Mouse (Mus musculus) layer of hippocampus, adult 2 months (tissue): Measurements from ENCODE around the gene Akap2. TPM values are rescaled to one million over a fixed set of nuclear protein-coding genes. Genes with fewer than 3 reads are reported as not detected.

Experiments
- DNase-seq, 2 experiments: peaks; one replicate each; pipeline ENCODE4 v3.0.0; 2022; ENCODE audit warnings: low spot score in 2 of 2
- H3K27ac ChIP-seq: fragments of 200-600 bp; 2 replicates; pipeline ENCODE4 v1.8.1; 2022
- H3K4me3 ChIP-seq: fragments of 200-600 bp; 2 replicates; pipeline ENCODE4 v1.8.1; 2022; ENCODE audit warnings: mild to moderate bottlenecking
- CTCF ChIP-seq: fragments of 200-600 bp; conservative IDR thresholded peaks from 2 replicates; pipeline ENCODE4 v1.8.1; 2022; ENCODE audit warnings: antibody characterized with exemption, mild to moderate bottlenecking, moderate library complexity
- long read RNA-seq, 2 experiments: library from polyadenylated mRNA; stranded (forward); transcript quantifications; one replicate each; pipeline ENCODE4 v2.0.0; 2021; ENCODE audit warnings: borderline mapping rate in 2 of 2
- total RNA-seq, 2 experiments: library from RNA; stranded (reverse); gene quantifications; 2 replicates each; pipeline ENCODE4 v1.2.3; 2021

Akap2 gene
- 10 to 100 TPM; 46.8 to 52.0 TPM for total RNA-seq
- long read RNA-seq, experiment 1, full-length matches to known transcripts, result 3 of 14 reads
- long read RNA-seq, experiment 1, partial matches to known transcripts, result 0 of 14 reads
- long read RNA-seq, experiment 1, other reads (novel, unspliced or antisense), result 11 of 14 reads
- long read RNA-seq, experiment 2, full-length matches to known transcripts, result 1 of 11 reads
- long read RNA-seq, experiment 2, partial matches to known transcripts, result 1 of 11 reads
- long read RNA-seq, experiment 2, other reads (novel, unspliced or antisense), result 9 of 11 reads

- DNase-seq, result no peak
- no peak for TF ChIP-seq CTCF
- H3K4me3 ChIP-seq, result no peak within 1 kb of the TSS
Measured at GRCm38 (mm10) chr4:57717354-57717753, at the start of gene Akap2. TSS of gene Akap2 (plus strand) at chr4:57717657.

GRCm38 (mm10) chr4:57670813-57671469 is 46.5 kb upstream of the Akap2 start:
- TF ChIP-seq CTCF, result peak; percentile 91
- peak in 1 of 2 experiments; percentile 31 for DNase-seq
- Histone ChIP-seq H3K4me3 (no peak overlapping the region), H3K27ac (no peak overlapping the region)

More at GRCm38 (mm10) chr4:57717354-57717753, at the start of gene Akap2:
- H3K27ac ChIP-seq, result peak within 1 kb of the TSS; percentile 60

- no peak for TF ChIP-seq CTCF
- Histone ChIP-seq H3K27ac (no peak overlapping the region), H3K4me3 (no peak overlapping the region)
- no peak for DNase-seq
Measured at GRCm38 (mm10) chr4:57672541-57672940, 44.9 kb upstream of the Akap2 start.

GRCm38 (mm10) chr4:57672996-57673906 is 44.2 kb upstream of the Akap2 start:
- peak; percentile 97 for TF ChIP-seq CTCF
- Histone ChIP-seq H3K4me3 (peak overlapping the region; percentile 40; the same call in 1 of the 2 replicates), H3K27ac (peak overlapping the region; percentile 53)

GRCm38 (mm10) chr4:57674351-57674750 is 43.1 kb upstream of the Akap2 start:
- Histone ChIP-seq H3K4me3 (no peak overlapping the region), H3K27ac (peak overlapping the region; percentile 53; the same call in 1 of the 2 replicates)
- no peak for DNase-seq
- no peak for TF ChIP-seq CTCF

More at GRCm38 (mm10) chr4:57672996-57673906, 44.2 kb upstream of the Akap2 start:
- DNase-seq, result peak; percentile 81 to 92

GRCm38 (mm10) chr4:57675387-57675786 is 42.1 kb upstream of the Akap2 start:
- no peak for DNase-seq
- Histone ChIP-seq H3K27ac (peak overlapping the region; percentile 46; the same call in 1 of the 2 replicates), H3K4me3 (no peak overlapping the region)
- TF ChIP-seq CTCF, result no peak

GRCm38 (mm10) chr4:57677916-57678315 is 39.5 kb upstream of the Akap2 start:
- no peak for TF ChIP-seq CTCF
- no peak for DNase-seq
- no peak overlapping the region for H3K27ac ChIP-seq
- no peak overlapping the region for H3K4me3 ChIP-seq

GRCm38 (mm10) chr4:57678991-57679457 is 38.4 kb upstream of the Akap2 start:
- H3K27ac ChIP-seq, result no peak overlapping the region
- no peak for TF ChIP-seq CTCF
- no peak overlapping the region for H3K4me3 ChIP-seq
- DNase-seq, result no peak

- no peak for DNase-seq
- no peak for TF ChIP-seq CTCF
- Histone ChIP-seq H3K27ac (no peak overlapping the region), H3K4me3 (no peak overlapping the region)
Measured at GRCm38 (mm10) chr4:57680186-57680585, 37.3 kb upstream of the Akap2 start.

- Histone ChIP-seq H3K27ac (no peak overlapping the region), H3K4me3 (no peak overlapping the region)
- no peak for DNase-seq
- TF ChIP-seq CTCF, result no peak
Measured at GRCm38 (mm10) chr4:57681511-57681910, 35.9 kb upstream of the Akap2 start.

GRCm38 (mm10) chr4:57682341-57682740 is 35.1 kb upstream of the Akap2 start:
- no peak overlapping the region for H3K4me3 ChIP-seq
- DNase-seq, result no peak
- TF ChIP-seq CTCF, result no peak
- H3K27ac ChIP-seq, result peak overlapping the region; percentile 49; the same call in 1 of the 2 replicates

GRCm38 (mm10) chr4:57682944-57683343 is 34.5 kb upstream of the Akap2 start:
- TF ChIP-seq CTCF, result no peak
- Histone ChIP-seq H3K4me3 (no peak overlapping the region), H3K27ac (peak overlapping the region; percentile 49; the same call in 1 of the 2 replicates)
- DNase-seq, result peak; percentile 23 to 35
